Mouse (Mus musculus): ENCODE results near the gene Entpd7. TPM values are rescaled to one million over a fixed set of nuclear protein-coding genes. Genes with fewer than 3 reads are reported as not detected.

Entpd7 gene
- polyA plus RNA-seq, 1 experiment from 2014 or later, result 9.9 TPM

DNA sequence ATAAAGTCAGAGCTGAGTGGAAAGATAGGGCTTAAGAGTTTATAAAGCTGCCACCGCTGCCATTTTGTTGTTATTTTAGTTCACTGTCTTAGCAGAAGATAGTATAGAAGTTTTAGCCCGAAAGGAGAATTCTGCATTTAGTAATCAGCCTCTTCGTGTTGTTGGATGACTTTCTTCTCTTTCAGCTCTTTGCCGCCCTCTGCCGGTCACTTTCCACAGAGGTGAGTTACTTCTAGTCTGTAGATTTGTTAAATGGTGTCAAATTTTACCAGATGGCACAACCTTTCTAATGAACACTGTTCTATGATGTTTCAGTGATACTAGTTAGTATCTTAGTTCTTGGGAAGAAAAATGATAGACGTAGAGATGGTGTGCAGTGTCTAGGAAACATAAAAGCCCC, 71.0 kb downstream of the Entpd7 start:
- H3K4me3 ChIP-seq (replicated peaks), result no peak overlapping the region
- 22% methylated on average over 6 of the region's 6 CpGs for WGBS
- no peak for ATAC-seq

DNA sequence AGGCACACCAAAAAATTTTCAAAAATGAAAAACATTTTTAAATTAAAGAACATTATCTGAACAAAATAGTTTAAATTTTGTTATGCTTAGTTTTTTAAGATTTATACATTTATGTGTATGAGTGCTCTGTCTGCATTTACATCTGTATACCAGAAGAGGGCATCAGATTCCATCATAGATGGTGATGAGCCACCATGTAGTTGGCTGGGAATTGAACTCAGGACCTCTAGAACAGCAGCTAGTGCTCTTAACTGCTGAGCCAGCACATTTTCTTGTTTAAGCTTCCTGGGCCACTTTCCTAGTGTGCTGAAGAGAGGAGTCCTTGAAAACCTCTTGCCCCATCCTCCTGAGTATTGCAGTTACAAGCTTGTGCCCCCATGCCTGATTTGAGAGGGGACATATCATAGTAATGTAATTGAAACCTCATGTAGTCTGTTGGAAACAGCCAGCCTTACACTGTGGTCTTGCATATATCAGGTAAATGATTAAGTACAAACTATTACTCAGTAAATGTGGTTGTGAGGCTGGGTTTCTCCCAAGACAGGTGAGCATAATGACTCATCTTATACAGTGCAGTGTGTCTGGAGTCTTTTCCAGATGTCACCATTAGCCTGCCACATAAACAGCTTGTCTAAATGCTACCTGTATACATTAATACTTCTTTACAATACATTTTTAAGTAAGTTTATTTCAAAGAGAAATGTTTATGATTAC, 72.2 kb downstream of the Entpd7 start:
- Histone ChIP-seq H3K4me3 (replicated peaks) (no peak overlapping the region), H3K4me2 (replicated peaks) (no peak overlapping the region), H3K9ac (replicated peaks) (no peak overlapping the region), H3K9me3 (no peaks in the 10 kb centered on the region), H3K27ac (no peak overlapping the region), H3K4me1 (replicated peaks) (no peaks in the 10 kb centered on the region), H3K36me3 (no peaks in the 10 kb centered on the region), H3K27me3 (no peaks in the 10 kb centered on the region)
- no peak for ATAC-seq

More for the DNA sequence above, 71.0 kb downstream of the Entpd7 start:
- Histone ChIP-seq H3K4me1 (replicated peaks) (no peaks in the 10 kb centered on the region), H3K36me3 (no peaks in the 10 kb centered on the region), H3K9me3 (no peaks in the 10 kb centered on the region), H3K27me3 (no peaks in the 10 kb centered on the region), H3K9ac (replicated peaks) (no peak overlapping the region), H3K4me2 (replicated peaks) (no peak overlapping the region), H3K27ac (no peak overlapping the region)

DNA sequence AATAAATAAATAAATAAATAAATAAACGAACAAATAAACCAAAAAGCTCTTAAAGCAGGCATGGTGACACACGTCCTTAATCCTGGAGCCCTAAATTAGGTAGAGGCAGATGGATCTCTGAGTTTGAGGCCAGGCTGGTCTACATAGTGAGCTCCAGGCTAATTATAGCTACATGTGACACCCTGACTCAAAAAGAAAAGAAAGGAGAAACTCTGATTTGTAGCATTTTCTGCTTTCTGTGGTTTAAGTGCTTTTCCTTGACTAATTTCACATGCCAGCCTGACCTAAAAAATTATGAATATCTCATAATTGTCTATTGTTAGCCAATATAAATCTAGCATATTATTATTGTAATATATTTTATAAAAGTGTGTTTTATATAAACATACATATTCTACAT, 72.9 kb downstream of the Entpd7 start:
- no peak overlapping the region for H3K4me2 ChIP-seq (replicated peaks)
- no peaks in the 10 kb centered on the region for H3K27me3 ChIP-seq
- no peak for ATAC-seq
- no peaks in the 10 kb centered on the region for H3K4me1 ChIP-seq (replicated peaks)
- no peak overlapping the region for H3K4me3 ChIP-seq (replicated peaks)
- H3K27ac ChIP-seq, result no peak overlapping the region
- H3K36me3 ChIP-seq, result no peaks in the 10 kb centered on the region
- H3K9me3 ChIP-seq, result no peaks in the 10 kb centered on the region
- no peak overlapping the region for H3K9ac ChIP-seq (replicated peaks)
- WGBS, result 77% methylated on average over 2 of the region's 2 CpGs

DNA sequence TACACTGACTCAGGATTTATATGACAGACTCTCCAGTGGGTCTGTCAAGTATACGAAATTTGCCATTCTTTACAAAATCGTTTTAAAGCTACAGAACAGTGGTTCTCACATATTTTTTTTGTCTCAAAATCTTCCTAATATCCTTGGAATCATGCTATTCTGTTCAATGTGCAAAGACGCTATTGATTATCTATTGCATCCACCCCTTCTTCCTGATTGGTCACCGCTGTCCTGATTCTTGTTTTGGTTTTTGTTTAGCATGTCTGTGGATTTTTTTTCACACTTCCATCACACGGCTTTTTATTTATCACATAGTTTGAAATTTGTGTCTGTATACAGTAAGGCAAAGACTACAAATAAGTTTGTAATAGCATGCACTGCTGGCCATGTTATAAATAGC, 77.0 kb downstream of the Entpd7 start:
- 87% methylated on average over 5 of the region's 5 CpGs for WGBS
- Histone ChIP-seq H3K4me1 (replicated peaks) (no peaks in the 10 kb centered on the region), H3K36me3 (peaks cover 5% of the 10 kb centered on the region; the same call in 1 of the 2 replicates), H3K27ac (no peak overlapping the region), H3K9ac (replicated peaks) (no peak overlapping the region), H3K4me2 (replicated peaks) (no peak overlapping the region), H3K27me3 (no peaks in the 10 kb centered on the region), H3K9me3 (no peaks in the 10 kb centered on the region), H3K4me3 (replicated peaks) (no peak overlapping the region)
- no peak for ATAC-seq

DNA sequence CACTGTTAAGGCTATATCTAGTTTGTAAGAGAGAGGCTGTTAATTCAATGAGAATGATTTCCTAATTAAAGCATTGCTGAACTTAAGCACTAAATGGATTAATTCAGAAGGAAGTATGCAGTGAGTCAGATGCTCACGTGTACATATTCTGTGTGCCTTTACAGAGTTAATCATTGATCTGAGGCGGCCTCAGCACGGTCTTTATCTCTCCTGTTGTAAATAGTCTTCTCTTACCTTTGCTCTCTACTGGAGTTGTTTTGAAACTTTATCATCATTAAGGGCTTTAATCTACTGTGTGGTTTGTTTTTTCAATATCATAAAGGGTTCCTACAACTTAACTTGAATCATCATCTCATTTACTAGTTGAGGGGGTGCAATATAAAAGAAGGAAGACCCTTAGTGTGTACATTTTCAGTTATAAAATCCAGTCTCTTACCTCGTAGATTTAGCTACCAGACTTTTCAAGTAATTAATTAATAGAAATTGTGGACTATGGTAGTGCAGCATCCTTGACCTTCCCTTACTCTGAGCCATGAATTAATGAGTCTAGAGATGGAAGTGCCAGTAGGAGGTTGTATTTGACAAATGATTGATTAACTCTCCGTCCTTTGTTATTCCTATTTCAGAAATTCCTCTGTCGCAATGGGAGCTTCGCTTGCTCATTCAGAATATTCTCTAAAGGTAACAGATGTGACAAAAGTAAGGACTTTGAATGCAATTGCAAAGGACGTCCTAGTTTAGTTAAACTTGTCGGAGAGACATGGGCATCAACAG, 78.3 kb downstream of the Entpd7 start:
- H3K27ac ChIP-seq, result no peak overlapping the region
- 85% methylated on average over 9 of the region's 9 CpGs for WGBS
- no peak overlapping the region for H3K9ac ChIP-seq (replicated peaks)
- no peaks in the 10 kb centered on the region for H3K4me1 ChIP-seq (replicated peaks)
- no peaks in the 10 kb centered on the region for H3K9me3 ChIP-seq
- peaks cover 5% of the 10 kb centered on the region; the same call in 1 of the 2 replicates for H3K36me3 ChIP-seq
- no peak overlapping the region for H3K4me2 ChIP-seq (replicated peaks)
- no peak overlapping the region for H3K4me3 ChIP-seq (replicated peaks)
- no peak for ATAC-seq
- H3K27me3 ChIP-seq, result no peaks in the 10 kb centered on the region

DNA sequence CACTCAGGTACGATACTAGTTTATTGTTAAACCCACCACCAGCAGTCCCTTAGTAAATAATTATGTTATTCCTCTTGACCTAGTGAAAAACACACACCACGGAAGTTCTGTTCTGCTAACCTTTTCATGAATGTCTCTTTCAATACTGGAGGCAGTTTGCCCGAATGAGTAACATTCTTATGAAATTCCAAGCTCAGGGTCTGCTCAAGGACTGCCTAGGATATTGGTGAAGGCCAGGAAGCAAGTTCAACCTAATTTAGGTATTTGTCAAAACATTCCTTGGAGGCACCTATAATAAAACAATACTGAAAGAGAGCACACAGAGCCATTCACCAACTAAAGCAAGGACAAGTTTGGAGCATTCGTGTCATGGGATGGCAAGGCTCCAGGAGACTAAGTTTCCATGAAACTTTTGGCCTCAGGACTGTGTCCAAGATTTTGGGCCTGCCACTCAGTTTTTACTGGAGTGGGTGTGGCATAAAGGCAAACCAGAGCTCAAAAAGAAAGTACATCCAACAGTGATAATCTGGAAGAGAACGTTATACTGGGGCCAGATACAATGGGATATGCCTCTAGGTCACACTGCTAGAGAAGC, 80.0 kb downstream of the Entpd7 start:
- 86% methylated on average over 5 of the region's 5 CpGs for WGBS

DNA sequence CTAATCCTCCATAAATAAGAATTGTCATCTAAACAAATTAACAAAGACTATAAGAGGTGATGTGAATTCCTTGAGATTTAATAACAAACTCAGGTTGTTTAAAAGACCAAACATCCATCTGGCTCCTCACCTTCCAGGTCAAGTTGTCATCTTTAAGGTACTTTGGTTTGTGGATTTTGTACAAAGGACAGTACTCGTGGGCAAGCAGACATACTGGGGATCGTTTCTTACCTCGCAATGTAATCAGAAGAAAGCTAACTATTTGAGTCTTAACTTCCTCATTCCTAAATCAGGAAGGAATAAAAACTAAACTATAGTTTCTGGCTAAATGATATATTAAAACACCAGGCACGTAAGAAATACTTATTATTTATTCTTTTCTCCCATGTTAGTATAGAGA, 81.1 kb downstream of the Entpd7 start:
- WGBS, result 95% methylated on average over 4 of the region's 4 CpGs
- no peak for ATAC-seq
- Histone ChIP-seq H3K27ac (no peak overlapping the region), H3K4me3 (replicated peaks) (no peak overlapping the region), H3K9me3 (no peaks in the 10 kb centered on the region), H3K4me1 (replicated peaks) (no peaks in the 10 kb centered on the region), H3K9ac (replicated peaks) (no peak overlapping the region), H3K27me3 (no peaks in the 10 kb centered on the region), H3K4me2 (replicated peaks) (no peak overlapping the region), H3K36me3 (peaks cover 5% of the 10 kb centered on the region; the same call in 1 of the 2 replicates)

More for the DNA sequence above, 80.0 kb downstream of the Entpd7 start:
- Histone ChIP-seq H3K9me3 (no peaks in the 10 kb centered on the region), H3K4me3 (replicated peaks) (no peak overlapping the region), H3K4me2 (replicated peaks) (no peak overlapping the region), H3K27ac (no peak overlapping the region), H3K36me3 (peaks cover 5% of the 10 kb centered on the region; the same call in 1 of the 2 replicates), H3K4me1 (replicated peaks) (no peaks in the 10 kb centered on the region), H3K9ac (replicated peaks) (no peak overlapping the region), H3K27me3 (no peaks in the 10 kb centered on the region)
- ATAC-seq, result no peak

DNA sequence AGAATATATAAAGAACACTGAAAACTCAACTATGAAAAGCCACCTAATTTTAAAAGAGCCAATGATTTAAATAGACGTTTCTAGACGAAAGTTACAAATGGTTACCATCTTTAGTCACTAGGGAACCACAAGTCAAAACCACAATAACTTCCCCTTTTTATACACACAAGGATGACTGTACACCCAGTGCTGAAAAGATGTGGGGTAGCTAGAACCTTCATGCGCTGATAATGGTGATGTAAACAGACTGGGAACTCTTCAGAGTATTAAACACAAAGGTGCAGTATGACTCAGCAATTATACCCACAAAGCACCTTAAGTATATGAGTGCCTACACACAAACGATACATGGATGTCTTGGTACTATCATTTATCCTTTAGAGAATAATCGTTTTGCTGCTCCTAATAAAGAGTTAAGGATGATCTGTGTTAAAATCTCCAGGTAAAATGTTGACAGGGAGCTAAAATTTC, 82.1 kb downstream of the Entpd7 start:
- Histone ChIP-seq H3K27me3 (no peaks in the 10 kb centered on the region), H3K4me1 (replicated peaks) (no peaks in the 10 kb centered on the region), H3K4me2 (replicated peaks) (no peak overlapping the region), H3K9me3 (no peaks in the 10 kb centered on the region), H3K4me3 (replicated peaks) (no peak overlapping the region), H3K36me3 (peaks cover 5% of the 10 kb centered on the region; the same call in 1 of the 2 replicates), H3K9ac (replicated peaks) (no peak overlapping the region), H3K27ac (no peak overlapping the region)
- no peak for ATAC-seq
- WGBS, result 89% methylated on average over 5 of the region's 5 CpGs

DNA sequence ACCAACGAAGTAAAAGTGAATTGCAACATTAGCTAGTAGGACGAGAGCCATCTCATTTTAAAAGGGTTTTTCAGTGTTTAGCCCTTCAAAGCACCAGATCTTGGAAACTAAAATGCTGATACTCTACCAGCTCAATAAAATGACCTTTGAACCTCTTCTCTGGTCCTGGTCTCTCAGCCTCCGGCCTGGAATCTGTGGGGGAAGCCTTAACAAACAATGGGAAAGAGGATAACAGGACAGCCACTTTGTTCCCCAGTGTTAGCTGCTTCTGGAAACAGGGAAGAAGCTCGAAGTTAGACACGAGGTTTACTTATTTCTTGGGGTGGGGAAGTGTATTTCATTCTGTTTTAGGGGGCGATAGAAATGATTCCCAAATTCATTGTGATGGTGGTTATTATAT, 82.8 kb downstream of the Entpd7 start:
- WGBS, result 46% methylated on average over 6 of the region's 6 CpGs
- Histone ChIP-seq H3K36me3 (peaks cover 5% of the 10 kb centered on the region; the same call in 1 of the 2 replicates), H3K9me3 (no peaks in the 10 kb centered on the region), H3K9ac (replicated peaks) (no peak overlapping the region), H3K4me1 (replicated peaks) (no peaks in the 10 kb centered on the region), H3K4me2 (replicated peaks) (no peak overlapping the region), H3K4me3 (replicated peaks) (no peak overlapping the region), H3K27ac (no peak overlapping the region), H3K27me3 (no peaks in the 10 kb centered on the region)
- ATAC-seq, result no peak

DNA sequence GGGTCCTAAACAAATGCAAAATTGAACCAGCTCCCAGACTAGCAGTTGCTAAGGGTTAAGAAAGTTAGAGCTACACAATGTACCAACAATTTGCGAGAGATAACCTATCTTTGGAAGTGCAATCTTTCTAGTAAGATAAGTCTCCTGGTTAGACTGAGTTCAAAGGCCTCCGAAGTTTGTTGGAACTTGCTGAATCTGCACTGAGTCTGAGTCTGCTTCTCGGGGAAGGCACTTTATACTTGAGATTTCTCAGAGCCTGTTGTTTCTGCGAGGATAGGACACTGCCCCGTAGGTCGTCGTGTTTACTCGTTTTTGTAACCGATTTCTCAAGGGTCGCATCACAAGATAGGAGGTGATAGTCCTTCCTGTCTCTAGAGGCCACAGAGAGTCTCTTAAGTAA, 86.0 kb downstream of the Entpd7 start:
- Histone ChIP-seq H3K36me3 (no peaks in the 10 kb centered on the region), H3K4me3 (replicated peaks) (no peak overlapping the region), H3K9me3 (no peaks in the 10 kb centered on the region), H3K9ac (replicated peaks) (no peak overlapping the region), H3K27ac (no peak overlapping the region), H3K27me3 (no peaks in the 10 kb centered on the region), H3K4me2 (replicated peaks) (no peak overlapping the region), H3K4me1 (replicated peaks) (no peaks in the 10 kb centered on the region)
- no peak for ATAC-seq
- WGBS, result 83% methylated on average over 10 of the region's 10 CpGs

DNA sequence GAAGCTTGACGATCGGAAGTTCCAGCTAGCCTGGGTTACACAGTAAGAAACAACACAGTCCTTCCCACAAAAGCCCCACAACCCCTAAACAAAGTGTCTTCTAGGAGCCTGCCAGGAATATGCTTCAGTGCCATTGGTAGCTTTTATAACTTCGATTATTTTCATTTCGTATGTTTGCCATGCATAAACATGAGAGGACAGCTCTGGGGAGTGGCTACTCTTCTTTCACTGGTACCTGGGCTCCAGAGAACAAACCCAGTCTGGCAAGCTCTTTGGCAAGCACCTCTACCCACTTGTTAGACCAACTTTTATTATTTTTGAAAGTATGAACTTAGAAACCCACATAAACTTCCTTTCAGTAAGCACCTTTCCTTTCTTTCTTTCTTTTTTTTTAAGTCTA, 87.1 kb downstream of the Entpd7 start:
- no peaks in the 10 kb centered on the region for H3K4me1 ChIP-seq (replicated peaks)
- 84% methylated on average over 4 of the region's 4 CpGs for WGBS
- no peak overlapping the region for H3K4me2 ChIP-seq (replicated peaks)
- no peak overlapping the region for H3K4me3 ChIP-seq (replicated peaks)
- no peaks in the 10 kb centered on the region for H3K27me3 ChIP-seq
- H3K9me3 ChIP-seq, result no peaks in the 10 kb centered on the region
- H3K27ac ChIP-seq, result no peak overlapping the region
- H3K36me3 ChIP-seq, result no peaks in the 10 kb centered on the region
- H3K9ac ChIP-seq (replicated peaks), result no peak overlapping the region
- ATAC-seq, result no peak

DNA sequence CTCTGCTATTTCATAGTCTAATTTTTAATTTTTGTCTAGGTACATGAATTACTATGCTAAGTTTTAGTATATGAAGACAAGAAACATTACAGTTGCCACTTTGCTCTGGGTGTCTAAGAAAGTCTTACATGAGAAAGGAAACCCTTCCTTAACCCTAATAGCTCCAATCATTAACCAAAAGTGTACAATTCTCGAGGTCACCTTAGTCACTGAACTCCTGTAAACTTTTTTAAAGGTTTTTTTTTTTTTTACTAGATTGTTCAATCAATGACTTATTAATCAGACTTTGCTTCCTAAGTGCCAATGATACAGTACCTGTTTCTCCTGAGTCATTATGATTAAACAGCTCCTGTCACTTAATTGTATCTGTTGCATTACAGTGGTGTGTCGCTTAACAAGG, 87.8 kb downstream of the Entpd7 start:
- H3K4me1 ChIP-seq (replicated peaks), result no peaks in the 10 kb centered on the region
- H3K4me2 ChIP-seq (replicated peaks), result no peak overlapping the region
- WGBS, result 76% methylated on average over 2 of the region's 2 CpGs
- H3K9ac ChIP-seq (replicated peaks), result no peak overlapping the region
- no peaks in the 10 kb centered on the region for H3K36me3 ChIP-seq
- ATAC-seq, result no peak
- H3K4me3 ChIP-seq (replicated peaks), result no peak overlapping the region
- no peaks in the 10 kb centered on the region for H3K27me3 ChIP-seq
- no peak overlapping the region for H3K27ac ChIP-seq
- H3K9me3 ChIP-seq, result no peaks in the 10 kb centered on the region
